Mouse (Mus musculus): ENCODE results near the gene Tmem240. TPM values are rescaled to one million over a fixed set of nuclear protein-coding genes. Genes with fewer than 3 reads are reported as not detected.
"Not testable (repeated sequence)": the region's sequence is repeated elsewhere in the genome, so short reads cannot be mapped to it uniquely, and the experiment has no call there.

The Tmem240 gene
- total RNA-seq, 2 experiments from 2014 or later, result 0.31 to 0.95 TPM

DNA sequence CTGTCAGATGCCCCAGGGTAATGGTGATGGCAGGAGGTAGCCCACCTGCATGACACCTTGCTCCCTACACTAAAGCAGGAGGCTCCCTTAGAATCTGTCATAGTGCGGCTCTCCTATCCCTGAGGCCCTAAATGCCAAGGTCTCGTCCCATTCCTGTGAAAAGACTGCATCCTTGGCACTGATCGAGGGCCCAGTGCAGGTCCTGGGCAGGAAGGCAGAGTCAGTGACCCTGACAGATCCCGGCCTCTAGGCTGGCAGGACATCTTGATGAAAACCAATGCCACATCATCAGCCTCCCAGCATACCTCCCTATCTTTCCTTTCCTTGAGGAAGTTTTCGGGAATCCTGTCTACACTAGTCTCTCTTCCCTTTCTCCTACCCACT is 34.9 kb downstream of the Tmem240 start:
- ATAC-seq (replicated peaks; ENCODE audit: poor library complexity, severe bottlenecking), result no peak

DNA sequence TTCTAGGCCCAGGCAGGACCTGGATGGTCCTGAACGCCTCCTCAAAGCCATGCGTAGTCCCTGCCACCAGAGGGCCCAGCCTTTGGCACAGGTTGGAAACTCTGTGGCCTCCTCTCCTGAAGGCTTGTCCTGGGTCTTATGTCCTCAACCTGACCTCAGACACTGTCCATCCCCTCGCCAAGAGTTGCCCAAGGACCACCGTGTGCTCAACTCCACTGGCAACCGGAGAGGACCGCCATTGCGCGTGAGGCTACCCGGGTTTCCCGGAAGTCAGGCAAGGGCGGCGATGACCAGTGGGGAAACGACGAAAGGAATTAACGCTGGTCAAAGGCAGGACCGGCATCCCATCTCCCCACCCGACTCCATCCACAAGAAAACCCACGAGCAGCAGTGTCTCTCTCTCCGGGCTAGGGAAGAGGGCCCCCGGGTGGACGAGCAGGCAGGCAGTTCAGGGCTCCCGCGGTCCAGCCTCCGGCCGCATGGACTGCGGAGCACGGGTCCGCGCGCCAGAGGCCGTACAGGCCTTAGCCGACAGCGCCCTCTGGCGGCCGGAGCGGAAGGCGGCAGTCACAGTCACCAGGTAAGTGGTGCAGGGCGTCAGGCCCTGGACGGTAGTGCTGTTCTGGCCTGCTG is 35.4 kb downstream of the Tmem240 start:
- ATAC-seq (replicated peaks; ENCODE audit: poor library complexity, severe bottlenecking), result peak; percentile 78

DNA sequence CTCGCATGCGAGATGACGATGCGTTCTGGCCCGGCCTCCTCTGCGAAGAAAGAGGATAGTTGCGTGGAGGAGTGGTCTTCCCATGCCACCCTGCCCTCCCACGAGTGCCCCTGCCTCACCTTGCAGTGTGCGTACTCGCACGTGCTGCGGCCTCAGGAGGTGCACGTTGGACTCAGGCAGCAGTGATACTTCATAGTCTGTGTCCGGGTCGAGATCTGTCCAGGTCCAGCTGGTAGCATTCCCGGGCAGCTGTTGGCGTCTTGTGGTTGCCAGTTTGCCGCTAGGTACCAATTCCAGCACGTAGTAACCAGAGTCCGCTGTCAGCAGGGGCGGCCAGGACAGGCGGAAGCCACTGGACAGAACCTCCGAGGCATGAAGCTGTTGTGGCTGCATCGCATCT is 36.0 kb downstream of the Tmem240 start:
- no peak for ATAC-seq (replicated peaks; ENCODE audit: poor library complexity, severe bottlenecking)

DNA sequence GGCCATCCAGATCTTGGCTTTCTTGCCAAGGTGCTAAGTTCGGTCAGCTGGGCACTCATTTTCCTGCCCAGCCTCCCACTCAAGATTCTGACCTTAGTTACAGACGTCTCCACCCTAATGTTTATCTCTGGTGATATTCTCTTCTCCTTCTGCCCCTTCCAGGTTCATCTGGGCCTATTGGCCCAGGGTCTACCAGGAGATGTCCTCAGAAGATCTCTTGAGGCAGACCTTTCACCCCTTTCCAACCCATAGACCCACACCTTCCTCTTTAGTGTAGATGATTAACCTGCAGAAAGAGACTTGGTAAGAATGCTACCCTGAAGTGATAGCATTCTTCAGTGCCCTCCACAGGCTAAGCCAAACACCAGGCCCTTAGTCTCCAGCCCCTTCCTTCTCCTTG is 37.1 kb downstream of the Tmem240 start:
- ATAC-seq (replicated peaks; ENCODE audit: poor library complexity, severe bottlenecking), result no peak

DNA sequence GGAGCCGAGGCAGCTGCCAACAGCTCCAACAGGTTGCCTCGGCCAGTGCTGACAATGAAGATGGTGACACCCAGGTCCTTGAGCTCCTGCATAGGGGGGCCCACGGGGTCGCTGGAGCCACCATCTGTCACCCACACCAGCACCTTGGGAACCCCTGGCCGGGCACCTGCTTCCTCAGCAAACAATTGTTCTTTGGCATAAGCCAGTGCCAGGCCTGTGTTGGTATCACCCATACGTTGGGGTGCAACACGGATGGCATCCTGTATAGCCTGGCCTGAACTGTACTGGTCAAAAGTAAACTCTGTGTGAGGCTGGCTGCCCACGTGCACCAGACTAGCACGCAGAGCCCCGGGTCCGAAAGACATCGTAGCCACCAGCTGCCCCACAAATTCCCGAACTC is 38.2 kb downstream of the Tmem240 start:
- ATAC-seq (replicated peaks; ENCODE audit: poor library complexity, severe bottlenecking), result no peak

DNA sequence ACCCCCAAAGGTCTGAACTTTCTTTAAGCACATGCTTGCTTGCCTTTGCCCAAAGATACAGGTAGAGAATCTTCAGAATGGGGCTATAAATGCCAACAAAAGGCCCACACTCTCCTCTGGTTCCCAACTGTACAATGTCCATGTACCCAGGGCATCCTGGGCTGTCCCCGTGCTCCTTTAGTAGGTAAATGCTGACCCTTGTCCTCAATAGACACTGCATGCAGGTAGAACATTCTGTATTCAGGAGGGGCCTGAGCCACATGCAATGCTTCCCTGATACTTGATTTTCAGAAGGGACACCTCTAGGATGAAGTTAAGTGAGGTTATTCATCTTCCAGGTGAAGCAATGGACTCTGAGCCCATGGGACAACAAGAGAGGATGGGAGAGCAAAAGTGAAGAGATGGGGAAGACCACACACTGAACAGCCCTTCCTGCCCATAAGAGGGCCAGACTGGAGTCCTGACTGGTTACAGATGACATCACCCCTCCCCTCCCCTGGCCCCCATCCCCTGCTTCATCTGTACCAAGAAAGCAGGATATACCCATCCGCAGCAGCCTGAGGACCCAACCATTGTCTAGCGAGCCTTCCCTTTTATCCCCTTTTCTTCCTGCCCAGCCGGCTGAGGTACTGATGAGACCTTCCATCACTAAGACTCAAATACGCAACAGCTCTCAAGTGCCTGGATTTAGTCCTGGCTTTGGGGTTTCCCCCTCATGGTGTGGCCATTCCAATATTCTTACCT is 38.9 kb downstream of the Tmem240 start:
- ATAC-seq (replicated peaks; ENCODE audit: poor library complexity, severe bottlenecking), result no peak

DNA sequence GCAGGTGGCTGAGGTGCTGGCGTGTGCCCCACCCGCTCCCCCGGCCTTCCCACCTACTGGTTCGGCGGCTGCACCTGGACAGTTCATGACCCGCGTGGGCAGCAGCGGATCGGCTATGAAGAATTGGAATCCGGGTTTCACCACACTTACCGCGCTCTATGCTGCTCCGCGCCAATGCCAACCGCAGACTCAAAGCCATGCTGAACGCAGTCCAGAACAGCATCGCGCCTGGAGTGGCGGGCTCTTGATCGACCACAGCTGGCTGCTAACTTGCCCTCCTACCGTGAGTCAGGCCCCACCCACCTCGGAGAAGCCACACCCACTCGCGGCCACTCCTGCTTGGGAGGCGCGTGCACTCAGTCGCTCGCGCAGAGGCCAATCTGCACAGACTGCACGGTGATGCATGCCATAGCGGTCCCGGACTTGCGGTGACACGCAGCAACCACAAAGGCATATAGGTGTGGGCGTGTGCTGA is 39.7 kb downstream of the Tmem240 start, which contains the start of gene Vwa1:
Gene Vwa1, minus strand, starts transcription at position 419 of the 475 bp plus-strand sequence.
- peak; percentile 74 for ATAC-seq (replicated peaks; ENCODE audit: poor library complexity, severe bottlenecking)

DNA sequence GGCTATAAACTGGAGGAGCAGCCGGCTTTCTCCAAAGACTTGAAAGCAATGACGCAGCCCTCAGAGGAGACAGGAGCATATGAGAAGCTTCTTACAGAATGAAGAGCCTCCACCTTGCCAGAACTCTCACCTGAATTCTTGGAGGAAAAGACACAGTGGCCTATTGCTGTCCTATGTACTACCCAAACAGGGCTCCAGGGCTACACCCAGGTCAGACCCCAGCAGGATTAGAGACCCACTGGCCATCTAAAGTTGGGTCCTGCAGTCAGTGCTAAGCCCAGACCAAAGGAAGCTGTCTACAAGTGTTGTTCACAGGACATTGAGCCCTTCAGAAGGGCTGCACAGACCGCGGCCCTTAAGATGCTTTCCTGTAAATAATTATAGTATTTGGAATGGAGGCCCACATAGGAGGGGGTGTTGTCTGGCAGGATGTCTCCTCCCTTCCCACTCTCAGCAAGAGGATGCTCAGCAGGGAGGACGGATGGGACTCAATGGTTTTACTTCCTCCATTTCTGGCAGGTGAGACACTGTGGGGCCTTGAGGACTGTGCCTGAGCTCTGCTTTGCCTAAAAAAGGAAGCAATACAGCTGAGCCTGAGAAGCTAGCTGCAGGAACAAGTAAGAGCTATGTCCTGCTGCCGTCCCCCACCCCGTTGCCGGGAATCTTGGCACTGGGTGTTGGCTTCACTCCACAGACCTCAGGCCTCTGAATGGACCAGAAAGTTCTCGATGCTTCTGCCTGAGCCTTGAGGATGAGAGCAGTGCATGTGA is 40.6 kb downstream of the Tmem240 start:
- ATAC-seq (replicated peaks; ENCODE audit: poor library complexity, severe bottlenecking), result peak; percentile 42

DNA sequence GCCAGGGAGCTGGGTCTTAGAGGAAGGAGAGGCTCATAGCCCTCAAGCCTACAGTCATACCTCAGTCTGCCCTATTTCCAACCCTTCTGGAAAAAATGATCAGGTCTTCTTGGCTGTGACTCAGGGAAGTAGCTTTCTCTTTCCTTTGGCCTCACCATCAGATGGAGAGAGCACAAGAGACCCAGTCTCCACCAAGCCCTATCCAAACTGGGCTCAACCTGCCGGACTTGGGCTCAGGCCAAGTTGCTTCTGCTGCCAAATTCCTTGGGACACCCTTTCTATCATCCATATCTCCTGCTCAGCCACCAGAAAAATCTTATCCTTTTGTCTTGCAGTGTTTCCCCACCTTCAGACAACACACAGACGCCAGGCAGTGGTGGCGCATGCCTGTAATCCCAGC is 41.3 kb downstream of the Tmem240 start:
- ATAC-seq (replicated peaks; ENCODE audit: poor library complexity, severe bottlenecking), result no peak

DNA sequence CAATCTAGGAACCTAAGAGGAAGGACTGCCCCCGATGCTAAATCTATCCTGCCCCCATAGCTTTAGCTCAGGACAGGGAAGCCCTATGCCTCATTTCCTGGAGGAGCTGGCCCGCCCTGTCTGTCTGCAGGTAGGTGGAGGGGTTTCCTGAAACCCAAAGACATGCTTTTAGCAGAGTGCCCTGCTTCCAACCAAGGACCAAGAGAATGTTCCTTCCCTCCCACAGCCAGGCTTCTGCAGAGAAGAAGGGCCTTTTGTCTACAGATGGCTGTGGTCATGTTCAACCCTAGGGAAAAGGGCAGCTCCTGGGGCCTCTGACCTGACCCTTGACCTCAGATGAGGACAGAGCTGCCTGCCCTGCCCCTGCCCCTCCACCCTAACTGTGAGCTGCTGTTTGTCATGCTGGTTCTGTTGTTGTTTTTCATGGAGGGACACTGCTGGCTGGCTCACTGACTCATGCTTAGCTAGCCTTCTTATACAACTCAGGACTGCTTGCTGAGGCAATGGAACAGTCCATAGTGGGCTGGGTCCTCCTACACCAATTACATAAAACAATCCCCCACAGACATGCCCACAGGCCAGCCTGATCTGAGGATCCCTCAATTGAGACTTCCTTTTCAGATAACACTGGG is 42.2 kb downstream of the Tmem240 start:
- no peak for ATAC-seq (replicated peaks; ENCODE audit: poor library complexity, severe bottlenecking)

DNA sequence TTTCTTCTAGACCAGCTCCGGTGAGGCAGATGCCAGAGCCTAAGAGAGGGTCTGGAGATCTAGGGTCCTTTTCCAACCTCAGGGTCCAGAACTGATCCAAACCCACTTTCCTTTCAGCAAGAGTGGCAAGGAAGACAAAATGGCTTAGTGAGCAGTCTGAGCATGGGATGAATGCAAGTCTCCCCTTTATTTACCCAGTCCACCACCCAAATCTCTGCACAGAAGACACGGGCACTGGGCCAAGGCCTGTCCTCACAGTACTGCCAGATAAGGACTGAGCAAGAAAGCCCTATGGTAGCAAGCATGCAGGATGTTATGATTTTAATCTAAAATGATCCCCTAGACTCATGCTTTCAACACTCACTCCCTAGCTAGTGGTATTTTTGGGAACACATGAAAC is 43.2 kb downstream of the Tmem240 start:
- no peak for ATAC-seq (replicated peaks; ENCODE audit: poor library complexity, severe bottlenecking)

DNA sequence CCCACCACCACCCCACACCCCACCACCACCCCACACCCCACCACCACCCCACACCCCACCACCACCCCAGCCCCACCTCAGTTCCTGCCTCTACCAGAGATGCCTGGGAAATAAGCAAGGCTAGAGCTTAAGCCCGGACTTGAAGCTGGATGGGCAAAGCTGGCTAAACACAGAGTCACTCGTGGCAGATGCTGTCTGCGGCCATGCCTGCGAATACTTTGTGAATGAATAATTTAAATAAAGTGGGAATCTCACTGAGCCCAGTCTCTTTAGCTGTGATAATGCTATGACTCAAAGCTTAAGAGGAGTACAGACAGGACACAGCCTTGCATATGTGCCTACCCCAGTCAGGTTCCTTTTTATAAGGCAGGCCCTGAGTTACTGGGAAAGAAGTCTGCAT is 44.9 kb downstream of the Tmem240 start:
- no peak for ATAC-seq (replicated peaks; ENCODE audit: poor library complexity, severe bottlenecking)

DNA sequence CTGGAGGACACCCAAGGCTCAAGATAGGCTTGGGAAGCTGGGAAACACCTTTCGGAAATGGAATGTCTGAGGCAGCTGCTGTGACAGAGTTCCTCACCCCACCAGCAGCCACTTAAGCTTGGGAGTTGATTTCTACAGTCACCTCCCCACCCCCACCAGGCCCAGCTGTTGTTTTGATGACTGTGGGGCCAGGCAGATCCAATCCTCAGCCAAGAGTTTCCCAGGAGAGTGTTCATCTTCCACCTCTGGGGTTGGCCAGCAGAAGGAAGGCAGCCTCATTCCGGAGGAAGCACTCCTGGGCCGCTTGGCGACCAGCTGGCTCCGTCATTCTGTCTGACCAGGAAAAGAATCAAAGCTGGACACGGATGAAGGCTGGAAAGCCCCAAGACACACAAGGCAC is 46.3 kb downstream of the Tmem240 start:
- ATAC-seq (replicated peaks; ENCODE audit: poor library complexity, severe bottlenecking), result no peak

DNA sequence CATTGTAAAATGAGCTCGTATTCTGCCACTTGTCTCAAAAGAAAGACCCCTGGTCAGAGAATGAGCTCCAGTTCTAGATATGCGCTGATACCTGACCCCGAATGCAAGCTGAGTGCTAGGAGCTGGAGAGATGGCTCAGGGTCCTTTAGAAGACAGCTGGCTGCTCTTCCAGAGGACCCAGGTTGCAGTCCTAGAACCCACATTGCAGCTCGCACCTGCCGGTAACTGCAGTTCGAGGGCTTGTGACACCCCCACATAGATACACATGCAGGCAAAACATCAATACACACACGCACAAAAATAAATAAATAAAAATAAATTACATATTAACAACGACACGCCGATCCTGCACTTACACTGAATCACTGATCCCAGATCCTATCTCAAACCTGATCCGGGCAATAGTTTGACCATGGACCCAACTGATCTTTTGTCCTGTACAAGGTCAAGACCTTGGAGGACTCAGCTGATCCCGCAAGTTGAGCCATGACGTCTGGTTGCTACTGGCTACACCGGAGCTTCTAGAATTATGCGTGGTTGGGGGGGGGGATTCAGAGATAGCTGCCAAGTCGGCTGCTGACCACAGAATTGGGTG is 49.0 kb downstream of the Tmem240 start:
- no peak; the same call in 1 of the 2 replicates for ATAC-seq (replicated peaks; ENCODE audit: poor library complexity, severe bottlenecking)

DNA sequence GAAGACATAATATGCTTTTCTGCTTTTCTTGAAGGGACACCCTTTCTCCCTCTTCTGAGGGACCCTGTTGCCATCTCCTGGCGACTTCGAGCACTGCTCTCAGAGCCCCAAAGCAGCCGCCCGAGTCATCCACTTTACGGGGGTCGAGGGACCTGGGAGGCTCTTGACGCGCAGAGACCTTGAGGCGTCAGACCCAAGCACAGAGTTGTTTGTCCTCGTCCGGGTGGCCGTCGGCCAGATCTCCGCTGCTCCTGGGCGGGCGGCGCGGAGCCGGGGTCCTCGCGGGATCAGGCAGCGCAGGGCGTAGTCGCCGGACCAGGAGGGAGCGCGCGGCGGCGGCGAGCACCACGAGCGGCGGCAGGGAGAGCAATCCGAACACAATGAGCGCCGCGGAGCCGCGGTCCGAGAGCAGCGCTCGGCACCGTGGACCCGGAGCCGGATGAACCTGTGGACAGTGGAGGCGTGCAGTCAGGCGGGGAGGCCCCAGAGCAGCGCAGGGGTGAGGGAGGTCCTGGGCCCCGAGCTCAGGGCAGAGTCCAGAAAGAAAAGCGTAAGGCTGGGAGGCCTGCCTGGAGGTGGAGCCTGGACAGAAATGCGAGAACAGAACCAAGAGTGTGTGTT is 49.6 kb downstream of the Tmem240 start:
- peak; percentile 82 for ATAC-seq (replicated peaks; ENCODE audit: poor library complexity, severe bottlenecking)

DNA sequence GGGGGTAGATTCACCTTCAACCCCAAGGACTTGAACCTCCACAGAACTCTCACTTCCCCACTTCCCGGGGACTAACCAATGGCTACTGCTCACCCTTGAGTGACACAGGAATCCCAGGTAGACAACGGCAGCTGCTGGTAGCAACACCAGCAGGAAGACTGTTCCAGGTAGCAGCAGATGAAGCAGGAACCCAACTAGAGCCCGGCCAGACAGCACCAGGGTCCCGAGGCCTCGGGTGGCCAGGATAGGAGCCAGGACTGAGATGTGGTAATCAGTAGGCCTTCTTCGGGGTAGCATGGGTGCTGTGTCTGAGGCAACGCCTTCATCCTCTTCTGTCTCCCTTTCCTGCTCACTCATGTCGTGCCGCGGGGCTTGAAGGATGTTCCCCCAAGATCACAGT is 50.6 kb downstream of the Tmem240 start:
- ATAC-seq (replicated peaks; ENCODE audit: poor library complexity, severe bottlenecking), result no peak

DNA sequence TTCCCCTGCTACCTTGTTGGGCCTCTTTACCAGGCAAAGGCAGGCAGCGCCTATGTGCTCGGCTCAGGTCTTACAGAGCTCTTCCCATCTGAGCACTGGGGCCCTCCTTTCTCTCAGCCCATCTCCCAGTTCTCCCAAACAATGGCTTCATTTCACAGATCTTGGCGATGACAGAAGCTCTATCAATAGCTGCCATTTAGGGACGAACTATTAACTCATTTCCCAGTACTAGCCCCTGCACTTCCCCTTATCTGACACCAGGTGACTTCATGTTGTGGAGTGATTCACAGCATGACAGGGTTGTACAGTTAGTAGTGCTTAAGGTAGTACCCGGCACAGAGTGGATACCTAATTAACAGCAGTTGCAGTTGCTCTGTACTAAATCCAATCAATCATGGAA is 51.2 kb downstream of the Tmem240 start, which contains the start of gene Tmem88b:
Gene Tmem88b, minus strand, starts transcription at position 56 of the 400 bp plus-strand sequence.
- 0 out of 2 replicates have a peak, but pooled peaks have one; percentile 28 for ATAC-seq (replicated peaks; ENCODE audit: poor library complexity, severe bottlenecking)

DNA sequence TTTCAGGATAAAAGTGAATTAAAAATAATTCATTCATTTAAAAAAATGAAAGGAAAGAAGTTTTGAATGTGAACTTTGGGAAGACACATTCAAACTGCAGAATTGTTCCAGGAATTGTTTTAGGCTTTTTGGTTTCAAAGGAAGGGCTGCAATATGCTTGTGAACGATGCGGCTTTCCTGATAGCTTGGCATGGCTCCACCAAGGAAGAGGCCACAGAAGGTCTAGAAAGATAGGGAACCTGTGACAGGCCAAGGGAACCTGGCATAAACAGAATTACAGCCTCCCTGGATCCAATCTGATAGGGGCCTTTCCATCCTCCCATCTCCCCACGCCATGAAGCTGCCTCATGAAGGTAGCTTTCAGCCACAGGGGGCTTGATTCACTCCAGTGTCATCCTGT is 53.7 kb downstream of the Tmem240 start:
- ATAC-seq (replicated peaks; ENCODE audit: poor library complexity, severe bottlenecking), result no peak

DNA sequence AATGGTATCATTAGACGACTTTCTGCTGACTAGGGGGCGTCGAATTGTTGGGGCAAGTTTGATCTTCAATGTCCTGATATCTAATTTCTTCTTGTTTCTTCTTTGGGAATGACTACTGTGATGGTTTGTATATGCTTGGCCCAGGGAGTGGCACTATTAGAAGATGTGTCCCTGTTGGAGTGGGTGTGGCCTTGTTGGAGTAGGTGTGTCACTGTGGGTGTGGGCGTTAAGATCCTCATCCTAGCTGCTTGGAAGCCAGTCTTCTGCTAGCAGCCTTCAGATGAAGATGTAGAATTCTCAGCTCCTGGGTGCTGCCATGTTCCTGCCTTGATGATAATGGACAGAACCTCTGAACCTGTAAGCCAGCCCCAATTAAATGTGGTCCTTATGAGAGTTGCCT is 54.2 kb downstream of the Tmem240 start:
- ATAC-seq (replicated peaks; ENCODE audit: poor library complexity, severe bottlenecking), result not testable (repeated sequence)

DNA sequence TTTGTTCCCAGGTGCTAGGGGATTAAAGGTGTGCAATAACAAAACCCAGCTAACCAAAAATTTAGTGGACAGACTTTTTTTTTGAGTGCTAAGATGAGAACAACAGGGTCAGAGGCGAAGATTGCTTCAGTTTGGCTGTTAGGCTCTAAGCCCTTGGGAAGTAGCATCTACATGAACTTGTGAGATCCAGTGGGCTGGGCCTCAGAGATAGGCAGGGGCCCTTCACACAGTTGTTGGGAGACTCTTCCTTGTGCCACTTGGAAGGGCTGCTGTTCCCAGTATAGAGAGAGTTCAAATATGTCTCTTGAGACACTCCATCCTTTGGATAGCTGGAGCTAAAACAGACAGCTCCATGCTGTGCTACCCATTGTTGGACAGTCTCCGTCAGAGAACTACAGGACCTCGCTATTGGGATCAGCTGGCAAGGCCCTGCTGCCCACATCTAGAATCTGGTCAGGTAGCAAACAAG is 55.5 kb downstream of the Tmem240 start, which contains the start of gene Ankrd65:
Gene Ankrd65, plus strand, starts transcription at position 419 of the 469 bp plus-strand sequence.
- no peak for ATAC-seq (replicated peaks; ENCODE audit: poor library complexity, severe bottlenecking)

Data from granulocyte monocyte progenitor cell, adult 5-6 weeks (primary cell).